Mouse (Mus musculus) heart, postnatal 36 days (tissue): Measurements from ENCODE around the gene Casz1. TPM values are rescaled to one million over a fixed set of nuclear protein-coding genes. Genes with fewer than 3 reads are reported as not detected.

ENCODE experiments used
- DNase-seq, 2 experiments: peaks; one replicate each; pipeline ENCODE4 v3.0.0; 2021 to 2022
- intact Hi-C: fragments of 180-260 bp; cut with DNase I; formaldehyde crosslinking; loops from one replicate; pipeline ENCODE4 v1.15.1; 2025
- total RNA-seq, 2 experiments: library from RNA; stranded (reverse); gene quantifications; 2 replicates each; pipeline ENCODE4 v1.2.3; 2021

Gene Casz1
- total RNA-seq, 2 experiments from 2014 or later = 38.7 to 45.3 TPM

DNA sequence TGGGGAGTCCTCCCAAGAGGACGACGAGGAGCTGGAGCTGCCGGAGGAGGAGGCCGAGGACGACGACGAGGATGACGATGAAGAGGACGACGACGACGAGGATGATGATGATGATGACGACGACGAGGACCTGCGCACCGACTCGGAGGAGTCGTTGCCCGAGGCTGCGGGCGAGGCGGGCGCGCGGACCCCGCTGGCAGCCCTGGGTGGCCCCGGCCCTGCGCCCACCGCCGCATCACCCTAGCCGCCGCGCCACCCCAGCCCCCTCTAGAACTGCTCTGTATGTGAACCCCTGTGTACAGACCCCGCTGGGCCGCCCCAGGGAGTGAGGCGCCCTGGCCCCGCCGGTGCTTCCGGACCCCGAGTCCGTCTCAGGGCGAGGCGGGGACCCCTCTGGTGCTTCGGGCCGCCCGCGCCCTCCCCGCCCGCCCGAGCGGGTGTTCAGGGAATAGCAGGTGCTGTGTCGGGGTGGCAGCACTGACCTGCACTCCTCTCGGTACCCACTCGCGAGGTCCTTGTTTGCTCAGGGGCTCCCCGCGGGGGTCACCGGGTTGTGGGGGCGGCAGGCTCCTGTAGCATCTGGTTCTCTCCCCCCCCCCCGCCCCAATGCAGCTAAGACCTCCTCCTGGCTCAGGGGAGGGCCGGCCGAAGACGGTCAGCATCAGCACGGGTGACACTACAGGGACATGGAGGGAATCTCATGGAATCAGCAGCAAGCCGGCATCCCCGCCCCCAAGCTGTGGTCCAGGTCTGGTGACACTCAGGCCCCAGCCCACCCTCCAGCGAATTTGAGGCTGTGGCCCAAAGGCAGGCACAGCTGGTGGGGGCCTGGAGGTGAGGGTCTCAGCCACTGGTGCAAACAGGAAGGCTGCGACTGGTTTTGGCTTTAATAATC lies 148.3 kb downstream of the Casz1 start:
- intact Hi-C loops = no loop called here
- no peak for DNase-seq

DNA sequence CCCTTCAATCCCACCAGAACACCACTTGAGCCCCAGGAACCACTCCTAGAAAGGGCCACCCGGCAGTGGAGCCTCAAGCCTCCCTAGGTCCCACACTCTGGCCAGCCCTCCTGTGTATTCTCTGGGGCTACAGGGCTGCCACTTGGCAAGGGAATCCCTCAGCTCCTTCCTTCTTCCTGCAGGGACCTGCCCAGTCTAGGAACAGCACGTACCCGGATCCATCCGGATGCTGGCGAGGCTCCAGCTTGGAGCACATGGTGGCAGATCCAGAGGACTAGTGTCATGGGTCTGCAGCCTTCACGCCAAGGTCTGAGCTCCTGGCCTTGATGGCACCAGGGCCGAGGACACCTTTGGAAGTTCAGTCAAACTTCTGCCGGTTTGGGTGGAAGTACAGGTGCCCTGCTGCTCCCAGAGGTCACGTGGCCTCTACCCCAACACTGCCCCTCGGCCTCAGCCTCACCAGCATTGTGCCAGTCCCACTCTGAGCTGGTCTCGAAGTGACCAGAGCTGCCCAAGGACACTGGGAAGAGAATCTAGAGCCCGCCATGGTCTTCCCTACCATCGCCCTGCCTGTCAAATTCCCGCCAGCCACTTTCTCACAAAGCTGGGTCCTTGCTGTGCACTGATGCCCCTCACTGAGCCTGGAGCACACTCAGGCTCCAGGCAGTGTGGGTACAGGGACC lies 151.0 kb downstream of the Casz1 start:
- intact Hi-C loops = loop anchor here (2.0 kb wide), 1 partner anchor 78 kb away; no protein-coding TSS in a partner anchor
- peak; percentile 78 to 80 for DNase-seq

DNA sequence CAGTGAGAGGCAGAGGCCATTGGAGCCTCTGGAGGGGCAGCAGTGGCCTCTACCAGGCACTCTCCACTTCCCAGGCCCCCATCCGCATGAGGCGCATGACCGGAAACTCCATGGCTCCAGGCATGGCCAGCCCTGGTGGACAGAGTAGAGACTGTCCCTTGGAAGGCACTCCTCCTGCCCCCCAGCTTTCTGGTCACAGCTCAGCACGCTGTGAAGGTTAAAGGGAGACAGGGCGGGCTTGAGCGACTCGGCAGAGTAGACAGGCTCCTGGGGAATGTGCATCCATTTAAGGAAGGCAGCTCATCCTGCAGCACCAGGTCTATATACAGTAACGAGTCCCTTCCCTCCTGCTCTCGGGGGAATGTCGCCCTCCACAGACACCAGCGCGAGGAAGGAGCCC lies 155.8 kb downstream of the Casz1 start:
- no peak for DNase-seq
- intact Hi-C loops = no loop called here

DNA sequence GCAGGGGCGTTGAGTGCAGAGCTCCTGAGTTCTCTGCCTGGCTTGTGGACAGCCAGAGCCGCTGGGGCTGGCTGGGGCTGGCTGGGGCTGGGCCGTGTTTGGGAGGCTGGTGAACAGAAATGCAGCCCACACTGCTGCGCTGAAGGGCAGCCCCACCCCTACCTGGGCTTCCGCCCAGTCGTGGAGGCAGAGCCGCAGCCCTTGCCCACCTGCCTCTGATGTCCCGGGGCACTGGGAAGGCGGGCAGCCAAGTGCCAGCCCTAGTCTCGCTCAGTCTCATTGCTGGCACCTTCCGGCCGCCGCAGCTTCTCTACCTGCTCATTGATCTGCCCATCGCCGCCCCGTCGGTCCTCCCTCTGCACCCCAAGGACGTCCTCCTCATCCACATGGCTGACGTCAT lies 156.9 kb downstream of the Casz1 start:
- intact Hi-C loops = no loop called here

DNA sequence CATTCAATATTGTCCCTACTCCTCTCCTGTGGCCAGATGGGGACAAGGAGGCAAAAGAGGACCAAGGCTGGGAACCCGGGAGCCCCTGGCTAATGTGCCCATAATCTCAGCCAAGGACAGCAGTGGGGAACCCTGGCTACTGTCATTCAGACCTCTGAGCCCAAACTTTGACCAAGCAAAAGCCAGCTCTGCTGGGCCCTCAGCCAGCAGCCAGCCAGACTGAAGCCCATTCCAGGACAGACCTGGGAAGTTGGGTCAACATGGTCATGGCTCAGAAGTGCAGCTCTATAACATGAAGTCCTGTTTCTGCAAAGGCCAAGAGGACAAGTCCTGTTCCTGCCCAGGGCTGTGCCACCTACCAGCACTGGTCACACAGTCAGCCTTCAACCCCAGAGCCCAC lies 157.9 kb downstream of the Casz1 start:
- intact Hi-C loops = no loop called here
- DNase-seq = no peak

More for the DNA sequence above, 156.9 kb downstream of the Casz1 start:
- no peak for DNase-seq

DNA sequence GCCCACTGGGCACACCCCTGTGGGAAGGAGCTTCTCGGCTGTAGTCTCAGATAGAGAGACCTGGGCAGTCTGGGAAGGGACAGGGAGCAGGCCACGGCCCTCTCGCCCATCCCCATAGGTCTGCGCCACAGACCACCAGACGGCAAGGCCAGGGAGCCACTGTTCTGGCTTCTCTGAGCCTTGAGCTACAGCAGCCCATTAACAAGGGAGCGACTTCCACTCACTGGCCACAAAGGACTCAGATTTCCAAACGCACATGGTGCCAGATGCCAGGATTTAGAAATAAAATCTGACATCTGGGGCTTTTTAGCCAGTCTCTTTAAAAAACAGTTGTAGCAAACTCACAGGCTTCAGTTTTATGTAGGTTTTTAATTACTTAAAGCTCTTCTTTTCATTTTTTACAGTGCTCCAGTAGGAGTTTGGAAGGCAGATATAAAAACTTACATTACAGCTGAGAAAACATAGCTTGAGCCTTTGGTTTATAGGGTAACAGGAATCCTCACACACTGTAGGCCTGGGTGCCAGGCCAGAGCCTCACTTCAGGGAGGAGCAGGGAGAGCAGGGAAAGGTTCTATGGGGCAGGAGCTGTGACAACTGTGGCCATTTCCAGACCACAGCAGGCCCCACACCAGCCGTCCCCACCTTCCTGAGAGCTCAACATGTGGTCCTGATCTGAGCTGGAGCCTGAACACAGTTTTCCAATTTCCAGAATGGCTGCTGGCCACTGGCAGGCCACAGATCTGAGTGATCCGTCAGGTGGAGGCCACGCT lies 160.5 kb downstream of the Casz1 start:
- DNase-seq = no peak
- intact Hi-C loops = no loop called here

DNA sequence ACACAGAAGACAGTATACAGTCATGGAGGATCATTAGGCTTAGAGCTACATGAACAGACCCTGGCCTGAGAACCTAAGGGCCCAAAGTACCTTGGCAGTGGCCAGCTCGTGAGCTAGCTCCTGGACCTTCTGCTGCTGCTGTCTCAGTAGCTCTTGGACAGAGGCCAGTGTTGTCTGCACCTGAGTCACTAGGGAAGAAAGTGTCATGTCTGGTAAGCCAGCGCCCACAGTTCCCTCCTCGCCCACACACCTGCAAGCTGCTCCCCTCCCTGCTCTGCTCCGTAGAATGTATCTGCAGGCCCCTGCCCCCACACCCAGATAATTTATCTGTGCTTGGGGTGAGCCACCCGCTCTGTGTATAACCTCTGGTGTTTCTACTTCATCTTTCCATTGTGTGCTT lies 161.9 kb downstream of the Casz1 start:
- intact Hi-C loops = no loop called here

DNA sequence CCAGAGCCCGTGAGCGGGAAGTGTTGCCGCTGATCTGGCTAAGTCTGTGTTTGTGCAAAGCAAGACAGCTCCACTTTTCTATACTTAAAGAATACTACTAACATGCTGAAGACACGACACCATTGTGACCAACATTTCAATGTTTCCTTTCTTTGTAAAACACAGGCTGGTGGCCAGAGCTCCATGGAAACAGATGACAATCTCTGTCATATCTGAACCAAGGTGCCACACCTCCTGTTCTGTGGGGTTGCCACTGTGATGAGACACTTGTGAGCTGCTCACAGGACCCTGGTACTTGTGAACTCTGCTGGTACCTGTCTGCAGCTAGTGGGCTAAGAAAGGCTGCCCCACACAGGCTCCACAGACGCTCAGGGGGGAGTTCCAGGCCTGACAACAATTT lies 164.6 kb downstream of the Casz1 start:
- intact Hi-C loops = no loop called here
- DNase-seq = no peak

More for the DNA sequence above, 161.9 kb downstream of the Casz1 start:
- DNase-seq = no peak

DNA sequence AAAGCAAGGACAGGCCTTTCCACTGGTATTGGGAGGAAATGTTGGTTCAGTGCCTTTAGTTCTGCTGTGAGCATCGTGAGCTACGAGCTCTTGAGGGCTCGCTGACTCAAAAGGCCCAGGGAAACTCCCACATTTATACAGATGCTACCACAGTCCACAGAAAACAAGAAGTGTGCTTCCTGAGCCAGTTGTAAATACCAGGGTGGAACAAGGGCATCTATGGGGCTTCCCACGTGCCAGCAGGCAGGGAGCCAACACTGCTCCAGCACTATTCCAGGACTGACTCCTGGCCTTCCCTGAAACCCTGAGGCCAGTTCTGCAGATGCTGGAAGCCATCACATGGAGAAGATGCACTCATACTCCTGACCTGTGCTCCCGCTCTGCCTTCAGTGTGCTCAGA lies 165.4 kb downstream of the Casz1 start:
- peak in 1 of 2 experiments; percentile 50 for DNase-seq
- intact Hi-C loops = no loop called here

DNA sequence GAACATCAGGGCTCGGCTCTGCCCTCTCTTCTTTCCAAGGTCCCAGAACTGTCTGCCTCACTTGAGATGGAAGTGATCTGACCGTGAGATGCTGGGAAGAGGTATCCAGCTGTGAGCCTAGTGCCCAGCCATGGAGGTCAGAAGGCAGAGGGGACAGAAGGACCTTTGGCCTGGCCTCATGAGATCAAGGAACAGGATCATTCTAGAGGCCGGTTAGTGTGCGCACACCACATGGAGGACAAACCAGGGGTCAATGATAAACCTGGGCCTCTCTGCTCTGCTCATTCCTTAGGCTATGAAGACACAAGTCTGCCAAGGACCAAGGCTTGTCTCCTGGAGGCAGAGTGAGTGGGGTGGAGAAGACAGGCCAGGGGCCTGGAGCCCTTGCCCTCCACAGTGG lies 166.5 kb downstream of the Casz1 start:
- DNase-seq = no peak
- intact Hi-C loops = no loop called here

DNA sequence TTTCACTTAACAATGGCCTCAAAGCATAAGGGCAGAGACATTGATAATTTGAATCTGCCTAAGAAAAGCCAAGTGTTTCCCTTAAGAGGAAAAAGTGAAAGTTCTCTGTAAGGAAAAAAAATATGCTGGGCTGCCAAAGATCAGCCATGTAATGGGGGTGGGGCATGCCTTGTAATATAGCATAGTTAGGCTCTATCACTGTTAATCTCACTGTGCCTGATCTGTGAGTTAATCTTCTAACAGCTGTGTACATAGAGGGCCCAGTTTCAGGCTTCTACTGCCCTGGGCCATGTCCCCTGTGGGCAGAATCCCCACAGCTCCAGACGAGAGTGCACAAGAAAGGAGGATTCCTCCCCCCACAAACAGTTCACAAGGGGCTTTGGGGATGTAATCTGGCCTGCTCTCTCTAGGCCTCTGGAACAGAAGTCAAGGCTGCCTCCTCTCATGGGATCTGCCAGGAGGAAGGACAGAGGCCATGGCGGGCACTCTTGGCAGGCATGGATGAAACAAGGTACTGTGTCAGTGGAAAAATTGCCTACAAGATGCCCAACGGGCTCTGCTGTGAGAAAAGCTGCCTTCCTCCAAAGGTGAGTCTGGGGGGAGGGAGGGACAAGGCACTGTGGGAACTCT lies 167.5 kb downstream of the Casz1 start:
- DNase-seq = no peak
- intact Hi-C loops = no loop called here

DNA sequence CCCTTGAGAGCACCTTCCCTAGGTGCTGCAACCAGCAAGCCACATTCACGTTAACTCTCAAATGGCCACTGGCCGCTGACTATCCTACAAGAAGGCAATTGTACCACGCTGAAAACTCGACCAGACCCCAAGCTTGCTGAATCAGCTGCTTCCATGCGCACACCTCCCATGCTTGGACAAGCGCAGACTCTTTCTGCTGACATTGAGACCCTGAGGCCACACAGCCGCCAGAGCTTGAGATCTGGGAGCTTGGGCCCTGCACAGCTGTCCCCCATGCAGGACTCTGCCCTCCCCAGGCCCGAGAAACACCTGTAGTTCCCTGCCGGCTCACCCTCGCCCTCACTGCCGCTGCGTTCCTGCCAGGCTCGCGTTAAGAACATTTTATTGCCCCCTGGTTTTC lies 168.5 kb downstream of the Casz1 start:
- no peak for DNase-seq
- intact Hi-C loops = no loop called here

DNA sequence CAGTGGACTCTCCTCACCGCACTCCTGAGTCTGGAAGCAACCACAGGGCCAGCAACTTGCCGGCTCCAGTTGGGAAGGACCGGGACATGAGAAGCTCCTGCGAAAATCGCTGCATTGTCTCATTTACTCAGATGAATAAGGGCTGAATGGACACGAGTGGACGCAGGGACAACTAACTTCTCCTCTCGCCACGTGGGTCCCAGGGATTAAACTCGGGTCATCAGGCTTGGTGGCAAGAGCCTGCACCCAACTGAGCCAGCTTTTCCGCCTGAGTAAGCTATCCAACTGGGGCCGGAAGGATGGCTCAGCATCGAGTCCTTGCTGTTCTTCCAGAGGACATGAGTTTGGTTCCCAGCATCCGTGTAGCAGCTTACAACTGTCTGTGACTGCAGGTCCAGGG lies 169.2 kb downstream of the Casz1 start:
- intact Hi-C loops = no loop called here
- no peak for DNase-seq

DNA sequence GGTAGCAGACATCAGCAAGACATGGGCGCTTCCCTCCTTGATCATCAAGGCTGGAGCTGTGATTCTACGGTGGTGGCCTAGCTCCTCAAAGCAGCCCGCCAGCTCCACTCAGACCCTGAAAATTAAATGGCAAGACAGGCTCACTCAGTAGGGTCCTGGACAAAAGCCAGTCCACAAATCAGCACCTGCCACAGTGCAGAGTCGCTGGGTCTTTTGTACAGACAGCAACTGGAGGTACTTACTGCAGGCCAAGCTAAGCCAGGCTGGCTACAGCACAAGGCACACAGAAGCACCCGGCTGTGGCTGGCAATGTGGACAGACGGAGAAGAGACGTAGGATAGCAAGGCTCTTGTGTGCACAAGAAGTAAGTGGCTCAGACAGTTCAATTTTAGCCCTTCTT lies 170.6 kb downstream of the Casz1 start:
- no peak for DNase-seq
- intact Hi-C loops = no loop called here

DNA sequence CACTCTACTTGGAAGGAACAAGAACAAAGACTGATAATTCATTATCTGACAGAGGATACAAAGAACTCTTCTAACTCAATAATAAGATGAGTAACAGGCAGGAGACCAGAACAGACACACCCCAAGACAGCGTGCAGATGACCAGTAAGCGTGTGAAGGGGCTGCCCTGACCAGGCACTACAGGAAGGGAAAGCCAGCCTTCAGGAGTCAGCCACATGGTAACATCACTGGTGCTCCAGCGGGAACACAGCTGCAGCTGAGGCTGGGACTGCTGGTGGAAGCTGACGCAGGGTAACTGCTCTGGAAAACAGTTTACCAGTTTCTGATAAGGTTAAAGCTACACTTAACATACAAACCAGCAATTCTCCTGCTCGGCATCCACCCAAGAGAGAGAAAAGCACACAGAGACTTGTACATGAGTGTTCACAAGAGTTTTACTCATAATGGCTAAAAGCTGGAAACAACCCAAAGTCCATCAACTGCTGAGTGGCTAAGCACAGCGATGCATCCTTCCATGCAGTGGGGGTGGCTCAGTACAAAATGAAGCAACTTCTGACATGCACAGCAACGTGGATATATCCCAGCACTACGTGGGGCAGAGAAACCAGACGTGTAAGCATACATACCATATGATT lies 174.1 kb downstream of the Casz1 start:
- intact Hi-C loops = no loop called here
- no peak for DNase-seq

DNA sequence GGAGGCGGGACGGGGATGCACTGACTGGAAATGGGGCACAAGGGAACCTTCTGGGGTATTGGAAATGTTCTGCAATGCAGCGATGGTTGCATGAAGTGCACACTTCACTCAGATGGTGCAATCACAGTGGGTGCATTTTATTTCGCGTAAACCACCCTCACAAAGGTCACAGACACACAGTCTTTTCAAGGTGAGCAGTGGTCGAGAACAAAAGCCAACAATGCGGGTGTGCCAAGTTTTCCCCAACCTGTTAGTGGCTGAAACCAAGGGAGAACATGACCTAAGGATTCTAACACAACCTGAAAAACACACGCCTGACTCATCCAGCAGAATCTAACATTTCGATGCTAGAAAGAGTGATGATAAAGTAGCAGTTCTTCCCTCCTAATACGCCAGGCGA lies 174.7 kb downstream of the Casz1 start:
- no peak for DNase-seq
- intact Hi-C loops = no loop called here

DNA sequence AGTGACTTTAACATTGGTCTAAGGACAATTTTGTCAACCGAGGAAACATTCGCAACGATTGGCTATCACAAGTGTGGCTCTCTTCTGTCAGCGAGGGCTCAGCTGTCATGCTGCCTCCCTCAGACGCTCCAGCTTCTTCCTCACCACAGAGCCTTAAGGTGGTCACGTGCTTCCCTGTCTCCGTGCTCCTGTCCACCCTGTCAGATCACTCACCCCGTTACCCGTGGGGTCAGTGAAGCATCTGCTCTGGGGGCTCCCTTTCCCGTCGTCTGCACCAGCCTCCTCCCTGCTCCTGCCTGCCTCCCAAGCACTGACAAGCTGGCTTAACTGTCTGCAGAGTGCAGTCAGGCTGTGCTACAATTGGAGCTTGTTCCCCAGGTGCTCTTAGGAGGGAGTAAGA lies 175.6 kb downstream of the Casz1 start:
- intact Hi-C loops = no loop called here

DNA sequence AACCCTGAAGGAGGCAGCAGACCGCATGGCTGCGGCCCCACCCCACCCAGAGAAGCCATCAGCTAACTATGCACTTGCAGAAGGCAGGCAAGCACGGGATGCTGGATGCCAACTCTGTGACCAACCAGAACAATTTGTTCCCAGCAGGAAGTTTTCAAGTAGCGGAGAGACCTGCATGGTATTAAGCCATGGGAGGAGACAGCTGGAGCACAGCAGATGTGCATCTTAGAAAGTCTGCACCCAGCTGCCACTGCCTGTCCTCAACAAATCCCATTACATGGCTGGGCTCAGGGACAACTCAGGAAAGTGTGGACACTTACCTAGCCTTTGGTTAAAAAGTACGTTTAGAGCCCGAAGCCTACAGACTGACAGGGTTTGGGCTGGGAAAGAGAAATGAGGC lies 178.0 kb downstream of the Casz1 start:
- intact Hi-C loops = no loop called here
- DNase-seq = no peak

More for the DNA sequence above, 175.6 kb downstream of the Casz1 start:
- no peak for DNase-seq

DNA sequence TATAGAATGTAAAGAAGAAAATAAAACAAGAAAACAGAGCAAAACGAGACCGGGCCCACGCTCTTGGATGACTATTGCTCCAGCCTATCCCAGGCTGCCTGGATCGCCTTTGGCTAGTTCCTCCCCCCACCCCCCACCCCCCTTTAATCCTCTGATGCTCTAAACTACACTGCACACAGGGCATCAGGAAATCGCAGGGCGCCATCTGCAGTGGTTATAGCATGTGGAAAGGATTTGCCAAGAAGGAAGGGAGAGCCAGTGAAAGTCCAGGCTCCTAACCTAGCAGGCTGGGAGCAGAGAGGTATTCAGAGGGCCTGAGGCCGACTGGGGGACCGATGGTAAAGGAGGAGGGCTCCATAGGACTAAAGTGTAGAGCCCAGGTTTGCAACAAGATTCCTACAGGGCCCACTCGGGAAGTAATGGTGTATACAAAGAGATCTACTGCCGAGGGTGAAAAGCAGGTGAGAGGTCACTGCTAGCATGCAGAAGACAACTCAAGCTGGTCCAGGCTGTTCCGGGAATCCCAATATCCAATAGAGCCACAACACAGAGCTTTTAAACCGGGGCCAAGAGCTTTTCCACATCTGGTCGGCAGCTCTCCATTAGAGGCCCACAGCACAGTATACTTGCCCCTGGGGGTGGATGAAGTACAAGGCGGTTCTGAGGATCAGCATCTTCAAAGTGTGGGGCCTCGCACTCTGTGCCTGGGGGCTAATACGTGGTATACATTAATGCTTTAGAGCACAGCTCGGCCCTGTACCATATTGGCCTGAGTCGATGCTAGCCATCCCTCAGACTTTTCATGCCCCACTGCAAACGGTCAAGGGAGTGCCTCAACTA lies 180.7 kb downstream of the Casz1 start:
- no peak for DNase-seq
- intact Hi-C loops = no loop called here
